Mouse (Mus musculus) left cerebral cortex, postnatal 10 days (tissue): ENCODE results near the gene Olfr996. TPM values are rescaled to one million over a fixed set of nuclear protein-coding genes. Genes with fewer than 3 reads are reported as not detected.
"Not testable (repeated sequence)": the region's sequence is repeated elsewhere in the genome, so short reads cannot be mapped to it uniquely, and the experiment has no call there.

Source experiments
- DNase-seq, 2 experiments: peaks; one replicate each; pipeline ENCODE4 v3.0.0; 2021 to 2022; ENCODE audit warnings: low spot score in 2 of 2, mixed read lengths in 1 of 2; ENCODE audit errors: extremely low spot score in 1 of 2
- intact Hi-C: fragments of 180-260 bp; cut with DNase I; formaldehyde crosslinking; loops from one replicate; pipeline ENCODE4 v1.15.1; 2025
- total RNA-seq, 2 experiments: library from RNA; stranded (reverse); gene quantifications; 2 replicates each; pipeline ENCODE4 v1.2.3; 2021

Olfr996 gene
- total RNA-seq: not detected

- intact Hi-C loops: no loop called here
- DNase-seq: no peak
Observed at GRCm38 (mm10) chr2:85578915-85579314, at the start of gene Olfr996. TSS of gene Olfr996 (plus strand) at chr2:85579215.

- intact Hi-C loops: no loop called here
Observed at GRCm38 (mm10) chr2:85532082-85532778, 46.8 kb upstream of the Olfr996 start.

GRCm38 (mm10) chr2:85533934-85534333 is 45.1 kb upstream of the Olfr996 start:
- intact Hi-C loops: no loop called here
- no peak for DNase-seq

More at GRCm38 (mm10) chr2:85532082-85532778, 46.8 kb upstream of the Olfr996 start:
- no peak for DNase-seq

GRCm38 (mm10) chr2:85554806-85555205 is 24.2 kb upstream of the Olfr996 start:
- intact Hi-C loops: no loop called here
- no peak for DNase-seq

GRCm38 (mm10) chr2:85560226-85560625 is 18.8 kb upstream of the Olfr996 start:
- intact Hi-C loops: loop anchor here (2.0 to 10.0 kb wide), 2 partner anchors 275 to 313 kb away; no protein-coding TSS in a partner anchor
- no peak for DNase-seq

- peak; percentile 21 to 53 for DNase-seq
- intact Hi-C loops: loop anchor here (1.0 to 10.0 kb wide), 3 partner anchors 276 to 438 kb away; no protein-coding TSS in a partner anchor
Observed at GRCm38 (mm10) chr2:85561187-85561586, 17.8 kb upstream of the Olfr996 start.

- intact Hi-C loops, DNase-seq: not testable (repeated sequence)
Observed at GRCm38 (mm10) chr2:85588648-85589047, 9.6 kb downstream of the Olfr996 start, which contains the start of gene Olfr998. TSS of gene Olfr998 (plus strand) at chr2:85588948.

GRCm38 (mm10) chr2:85611803-85612202 is 32.8 kb downstream of the Olfr996 start, which contains the start of gene Olfr1000:
TSS of gene Olfr1000 (minus strand) at chr2:85611903.
- no peak for DNase-seq

More at GRCm38 (mm10) chr2:85611803-85612202, 32.8 kb downstream of the Olfr996 start, which contains the start of gene Olfr1000:
- intact Hi-C loops: no loop called here

Other genes starting within 250 kb of the Olfr996 start
- not detected for gene Olfr987, start 239.9 kb upstream of the Olfr996 start, total RNA-seq
- not detected for gene Olfr988, start 216.0 kb upstream of the Olfr996 start, total RNA-seq
- gene Olfr992, start 169.7 kb upstream of the Olfr996 start, total RNA-seq: not detected
- not detected for gene Olfr993, start 164.3 kb upstream of the Olfr996 start, total RNA-seq
- gene Olfr994, start 142.8 kb upstream of the Olfr996 start, total RNA-seq: not detected
- not detected for gene Olfr995, start 135.6 kb upstream of the Olfr996 start, total RNA-seq
- under 1 TPM; 0.20 to 0.28 TPM for gene 4833423E24Rik, start 60.2 kb upstream of the Olfr996 start, total RNA-seq
- not detected for gene Olfr998, start 9.7 kb downstream of the Olfr996 start, total RNA-seq
- not detected for gene Olfr1000, start 32.7 kb downstream of the Olfr996 start, total RNA-seq
- not detected for gene Olfr1002, start 71.5 kb downstream of the Olfr996 start, total RNA-seq
- not detected for gene Olfr154, start 85.2 kb downstream of the Olfr996 start, total RNA-seq
- not detected for gene Olfr1006, start 99.6 kb downstream of the Olfr996 start, total RNA-seq
- not detected for gene Olfr1008, start 110.2 kb downstream of the Olfr996 start, total RNA-seq
- gene Olfr1009, start 136.2 kb downstream of the Olfr996 start, total RNA-seq: not detected
- gene Olfr1012, start 183.6 kb downstream of the Olfr996 start, total RNA-seq: not detected
- not detected for gene Olfr1013, start 187.9 kb downstream of the Olfr996 start, total RNA-seq
- not detected for gene Olfr1014, start 193.5 kb downstream of the Olfr996 start, total RNA-seq
- not detected for gene Olfr1015, start 202.8 kb downstream of the Olfr996 start, total RNA-seq
- gene Olfr1016, start 223.3 kb downstream of the Olfr996 start, total RNA-seq: not detected
- gene Olfr1018, start 239.3 kb downstream of the Olfr996 start, total RNA-seq: not detected